Mouse (Mus musculus): ENCODE measurements around the gene Cda. TPM values are rescaled to one million over a fixed set of nuclear protein-coding genes. Genes with fewer than 3 reads are reported as not detected.
"Not testable (repeated sequence)": the region's sequence is repeated elsewhere in the genome, so short reads cannot be mapped to it uniquely, and the experiment has no call there.

Cda gene
- polyA plus RNA-seq, 1 experiment from 2014 or later = not detected

DNA sequence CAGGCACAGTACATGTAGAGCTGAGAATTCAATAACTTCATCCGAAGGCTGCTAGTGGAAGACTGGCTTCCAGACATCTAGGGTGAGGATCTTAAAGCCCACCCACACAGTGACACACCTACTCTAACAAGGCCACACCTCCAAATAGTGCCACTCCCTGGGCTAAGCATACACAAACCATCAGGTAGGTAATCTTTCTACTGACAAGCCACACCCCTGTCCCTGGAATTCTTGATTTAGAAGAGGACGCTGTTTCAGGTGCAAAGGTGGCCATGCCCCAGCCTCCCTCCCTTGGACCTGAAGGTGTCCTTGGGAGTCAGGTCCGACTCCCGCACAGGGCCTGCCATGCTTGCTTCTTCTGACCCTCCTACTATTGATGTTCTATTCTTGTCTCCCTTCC is 34.7 kb downstream of the Cda start:
- no peak overlapping the region for H3K4me3 ChIP-seq (ENCODE audit: inconsistent target)
- 98% methylated on average over 4 of the region's 4 CpGs for WGBS (ENCODE audit: missing documents)
- H3K36me3 ChIP-seq (ENCODE audit: inconsistent target) = no peaks in the 10 kb centered on the region
- no peaks in the 10 kb centered on the region for H3K79me2 ChIP-seq (ENCODE audit: inconsistent target)
- H3K27ac ChIP-seq = no peak overlapping the region

DNA sequence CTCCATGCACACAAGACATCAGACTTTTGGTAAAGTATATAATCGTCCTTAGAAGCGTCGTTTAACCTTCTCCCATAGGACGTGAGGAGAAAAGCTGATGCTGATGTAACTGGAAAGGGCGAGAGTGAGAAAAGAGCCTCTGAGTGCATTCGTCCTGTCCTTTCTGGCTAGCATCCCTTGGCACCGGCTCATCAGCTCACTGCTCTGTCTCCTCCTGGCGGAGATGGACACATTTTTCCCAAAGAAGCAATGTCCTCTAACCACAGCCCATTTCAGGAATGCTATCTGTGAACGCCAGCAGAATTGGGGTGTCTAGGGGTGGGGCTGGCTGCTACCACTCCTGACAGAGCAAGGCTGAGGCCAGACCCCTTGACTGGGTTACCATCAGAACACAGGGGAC is 36.1 kb downstream of the Cda start:
- 88% methylated on average over 9 of the region's 9 CpGs for WGBS (ENCODE audit: missing documents)
- H3K36me3 ChIP-seq (ENCODE audit: inconsistent target) = no peaks in the 10 kb centered on the region
- H3K79me2 ChIP-seq (ENCODE audit: inconsistent target) = no peaks in the 10 kb centered on the region
- H3K4me3 ChIP-seq (ENCODE audit: inconsistent target) = no peak overlapping the region
- H3K27ac ChIP-seq = no peak overlapping the region

DNA sequence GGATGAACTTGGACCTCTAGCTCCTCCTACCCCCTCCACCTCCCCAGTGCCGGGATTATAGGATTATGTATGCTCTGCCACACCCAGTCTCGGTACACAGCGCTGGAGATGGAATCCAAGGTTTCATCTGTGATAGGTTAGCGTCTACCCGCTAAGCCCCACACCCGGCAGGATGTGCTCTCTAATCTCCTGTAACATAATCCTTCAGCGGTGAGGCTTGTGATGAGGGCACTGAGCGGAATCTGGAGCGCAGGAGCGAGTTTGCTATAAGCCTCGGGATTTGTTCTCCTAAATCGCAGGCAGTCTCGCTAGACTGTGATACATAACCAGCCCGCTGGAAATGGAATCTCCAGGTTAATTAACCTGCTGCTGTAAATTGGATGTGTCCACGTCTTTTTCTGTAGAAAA is 37.5 kb downstream of the Cda start:
- no peak overlapping the region for H3K4me3 ChIP-seq (ENCODE audit: inconsistent target)
- H3K36me3 ChIP-seq (ENCODE audit: inconsistent target) = no peaks in the 10 kb centered on the region
- 62% methylated on average over 15 of the region's 15 CpGs for WGBS (ENCODE audit: missing documents)
- H3K79me2 ChIP-seq (ENCODE audit: inconsistent target) = no peaks in the 10 kb centered on the region
- no peak overlapping the region for H3K27ac ChIP-seq

DNA sequence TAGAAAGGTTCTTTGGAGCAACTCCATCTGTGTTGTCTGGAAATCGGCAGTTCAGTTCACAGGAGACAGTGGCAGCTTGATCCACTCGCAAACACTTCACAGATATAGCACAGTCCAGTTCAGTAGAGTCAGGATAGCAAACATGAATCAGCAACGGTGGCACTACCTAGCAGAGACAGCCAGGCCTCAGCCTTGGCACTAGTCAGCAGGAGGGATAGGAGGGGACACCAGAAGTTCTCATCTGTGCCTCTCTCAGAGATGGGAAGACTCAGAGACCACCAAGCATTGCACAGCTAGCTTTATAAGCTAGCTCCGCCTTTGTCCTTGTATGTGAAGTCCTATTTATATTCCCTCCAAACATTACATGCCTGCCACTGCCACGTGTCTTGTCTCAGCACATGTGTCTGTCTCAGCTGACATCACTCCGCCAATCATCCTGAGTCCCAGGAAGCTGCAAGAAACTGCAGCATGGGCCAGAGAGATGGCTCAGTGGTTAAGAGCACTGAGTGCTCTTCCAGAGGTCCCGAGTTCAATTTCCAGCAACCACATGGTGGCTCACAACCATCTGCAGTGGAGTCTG is 39.8 kb downstream of the Cda start:
- WGBS (ENCODE audit: missing documents) = 67% methylated on average over 7 of the region's 7 CpGs
- no peaks in the 10 kb centered on the region for H3K36me3 ChIP-seq (ENCODE audit: inconsistent target)
- peak overlapping the region; percentile 17; the same call in 1 of the 2 replicates for H3K27ac ChIP-seq
- H3K79me2 ChIP-seq (ENCODE audit: inconsistent target) = no peaks in the 10 kb centered on the region; the same call in 1 of the 2 replicates
- peak overlapping the region; percentile 20; the same call in 1 of the 2 replicates for H3K4me3 ChIP-seq (ENCODE audit: inconsistent target)

DNA sequence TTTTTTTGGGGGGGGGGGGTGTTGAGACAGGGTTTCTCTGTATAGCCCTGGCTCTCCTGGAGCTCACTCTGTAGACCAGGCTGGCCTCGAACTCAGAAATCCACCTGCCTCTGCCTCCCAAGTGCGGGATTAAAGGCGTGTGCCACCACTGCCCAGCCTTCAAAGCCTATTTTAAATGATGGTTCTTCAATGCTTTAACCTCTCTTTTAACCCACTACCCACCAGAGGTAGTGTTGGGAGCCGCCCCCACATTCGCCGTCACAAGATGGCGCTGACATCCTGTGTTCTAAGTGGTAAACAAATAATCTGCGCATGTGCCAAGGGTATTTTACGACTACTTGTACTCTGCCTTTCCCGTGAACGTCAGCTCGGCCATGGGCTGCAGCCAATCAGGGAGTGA is 40.6 kb downstream of the Cda start:
- not testable (repeated sequence) for H3K36me3 ChIP-seq (ENCODE audit: inconsistent target); H3K27ac ChIP-seq; H3K4me3 ChIP-seq (ENCODE audit: inconsistent target); H3K79me2 ChIP-seq (ENCODE audit: inconsistent target)
- 67% methylated on average over 7 of the region's 12 CpGs for WGBS (ENCODE audit: missing documents)

DNA sequence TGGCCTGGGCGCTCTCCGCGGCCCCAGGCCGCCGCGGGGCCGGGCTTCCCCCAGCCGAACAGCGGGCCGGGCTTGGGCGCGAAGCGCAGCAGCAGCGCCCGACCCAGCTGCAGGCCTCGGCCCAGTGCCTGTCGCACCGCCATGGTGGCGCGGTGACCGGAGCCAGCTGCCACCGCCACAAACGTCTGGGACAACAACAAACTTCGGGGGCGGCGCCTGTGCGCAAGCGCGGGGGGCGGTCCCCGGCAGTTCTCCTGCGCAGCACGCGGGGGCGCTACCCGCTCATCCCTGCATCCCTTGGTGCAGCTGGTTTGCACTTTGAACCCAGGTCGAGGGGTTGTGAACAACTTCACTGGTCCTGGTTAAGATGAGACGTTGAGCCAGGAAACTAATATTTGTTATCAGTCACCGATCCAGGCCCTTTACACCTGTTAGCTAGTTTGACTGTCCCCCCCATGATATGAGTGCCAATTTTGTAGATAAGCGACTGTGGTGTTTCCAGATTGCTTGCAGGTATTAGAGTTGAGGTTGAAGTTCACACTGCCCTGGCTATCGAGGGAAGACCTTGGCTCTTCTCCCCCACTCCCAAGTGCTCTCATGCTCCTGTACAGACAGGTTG is 41.6 kb downstream of the Cda start, which contains the start of gene Pink1:
Gene Pink1, minus strand, starts transcription at position 231 of the 619 bp plus-strand sequence.
- no peak within 1 kb of the TSS for H3K4me3 ChIP-seq (ENCODE audit: inconsistent target)
- H3K79me2 ChIP-seq (ENCODE audit: inconsistent target) = no peaks in the 10 kb centered on the region; the same call in 1 of the 2 replicates
- 4% methylated on average over 38 of the region's 41 CpGs for WGBS (ENCODE audit: missing documents)
- no peak within 1 kb of the TSS for H3K27ac ChIP-seq
- no peaks in the 10 kb centered on the region for H3K36me3 ChIP-seq (ENCODE audit: inconsistent target)

DNA sequence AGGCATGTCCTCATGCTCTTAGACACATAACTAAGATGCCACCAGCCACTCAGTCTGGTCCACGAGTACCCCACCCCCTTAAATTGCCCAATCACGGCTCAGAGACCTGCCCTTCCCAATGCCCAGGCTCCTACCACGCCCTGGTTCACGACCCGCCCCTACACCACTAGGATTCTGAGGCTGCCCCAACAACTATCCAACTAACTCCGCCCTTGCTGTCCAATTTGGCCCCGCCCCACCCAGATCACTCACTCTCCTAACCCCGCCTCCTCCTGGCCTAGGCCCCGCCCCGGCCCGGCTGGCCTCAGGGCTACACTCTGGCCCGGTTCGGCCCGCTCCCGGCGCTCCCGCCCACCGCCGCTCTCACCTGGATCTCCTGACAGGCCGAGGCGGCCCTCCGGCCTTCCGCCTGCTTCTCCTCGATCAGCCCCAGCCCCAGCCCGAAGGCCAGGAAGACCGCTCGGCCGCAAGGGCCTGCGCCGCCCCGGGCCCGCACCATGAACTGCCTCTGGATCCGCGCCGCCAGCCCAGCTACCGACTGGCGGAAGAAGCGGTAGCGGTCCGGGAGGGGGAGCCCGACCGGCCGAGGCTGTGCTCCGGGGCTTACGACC is 42.2 kb downstream of the Cda start:
- WGBS (ENCODE audit: missing documents) = 3% methylated on average over 39 of the region's 45 CpGs
- no peaks in the 10 kb centered on the region; the same call in 1 of the 2 replicates for H3K36me3 ChIP-seq (ENCODE audit: inconsistent target)
- H3K79me2 ChIP-seq (ENCODE audit: inconsistent target) = no peaks in the 10 kb centered on the region; the same call in 1 of the 2 replicates
- no peak overlapping the region for H3K4me3 ChIP-seq (ENCODE audit: inconsistent target)
- no peak overlapping the region for H3K27ac ChIP-seq

DNA sequence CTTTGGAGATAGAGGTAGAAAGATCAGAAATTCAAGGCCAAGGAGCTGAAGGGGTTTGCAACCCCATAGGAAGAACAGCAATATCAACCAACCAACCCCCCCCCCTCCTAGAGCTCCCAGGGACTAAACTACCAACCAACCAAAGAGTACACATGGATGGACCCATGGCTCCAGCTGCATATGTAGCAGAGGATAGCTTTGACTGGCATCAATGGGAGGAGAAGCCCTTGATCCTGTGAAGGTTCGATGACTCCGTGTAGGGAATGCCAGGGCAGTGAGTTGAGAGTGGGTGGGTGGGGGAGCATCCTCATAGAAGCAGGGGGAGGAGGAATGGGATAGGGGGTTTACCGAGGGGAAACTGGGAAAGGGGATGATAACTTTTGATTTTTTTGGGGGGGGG is 43.3 kb downstream of the Cda start:
- Histone ChIP-seq H3K4me3 (ENCODE audit: inconsistent target) (no peak overlapping the region), H3K27ac (no peak overlapping the region), H3K36me3 (ENCODE audit: inconsistent target) (no peaks in the 10 kb centered on the region; the same call in 1 of the 2 replicates), H3K79me2 (ENCODE audit: inconsistent target) (no peaks in the 10 kb centered on the region; the same call in 1 of the 2 replicates)
- 100% methylated on average over 2 of the region's 3 CpGs for WGBS (ENCODE audit: missing documents)

DNA sequence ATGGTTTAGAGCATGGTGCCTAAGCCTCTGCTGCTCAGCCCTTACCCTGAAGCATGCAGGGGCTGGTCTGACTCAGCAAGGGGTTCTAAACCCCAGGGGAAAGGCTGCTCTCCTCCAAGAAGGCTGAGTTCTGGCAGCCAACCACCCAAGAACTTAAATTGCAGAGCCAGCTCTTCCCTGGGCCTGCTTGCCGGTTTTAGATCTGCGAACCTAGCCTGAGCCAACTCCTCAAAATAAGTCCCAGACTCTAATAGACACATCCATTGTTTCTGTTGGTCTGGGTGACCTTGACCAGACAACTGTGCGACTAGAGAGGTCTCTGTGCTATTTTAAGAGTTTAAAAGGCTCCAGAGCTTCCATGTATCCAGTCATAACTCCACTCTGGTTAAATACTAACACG is 44.0 kb downstream of the Cda start:
- 89% methylated on average over 4 of the region's 4 CpGs for WGBS (ENCODE audit: missing documents)
- Histone ChIP-seq H3K79me2 (ENCODE audit: inconsistent target) (no peaks in the 10 kb centered on the region; the same call in 1 of the 2 replicates), H3K4me3 (ENCODE audit: inconsistent target) (no peak overlapping the region), H3K36me3 (ENCODE audit: inconsistent target) (no peaks in the 10 kb centered on the region; the same call in 1 of the 2 replicates), H3K27ac (no peak overlapping the region)

DNA sequence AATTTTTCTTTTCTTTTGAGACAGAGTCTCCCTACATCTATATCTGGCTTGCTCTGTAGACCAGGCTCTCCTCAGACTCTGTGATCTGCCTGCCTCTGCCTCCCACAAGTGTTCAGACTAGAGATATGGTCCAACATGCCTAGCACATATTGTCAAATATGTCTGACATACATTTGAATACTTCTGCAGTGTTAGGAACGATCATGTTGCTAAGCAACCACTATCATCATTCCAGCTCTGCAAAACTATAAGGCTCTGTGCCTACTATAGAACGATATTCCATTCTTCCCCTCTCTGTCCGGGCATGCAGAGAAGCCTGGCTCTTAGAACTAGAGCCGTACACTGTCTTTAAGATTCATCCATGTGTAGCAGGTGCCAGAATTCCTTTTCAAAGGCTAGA is 45.1 kb downstream of the Cda start:
- no peaks in the 10 kb centered on the region; the same call in 1 of the 2 replicates for H3K79me2 ChIP-seq (ENCODE audit: inconsistent target)
- no peak overlapping the region for H3K4me3 ChIP-seq (ENCODE audit: inconsistent target)
- 91% methylated on average over 4 of the region's 4 CpGs for WGBS (ENCODE audit: missing documents)

DNA sequence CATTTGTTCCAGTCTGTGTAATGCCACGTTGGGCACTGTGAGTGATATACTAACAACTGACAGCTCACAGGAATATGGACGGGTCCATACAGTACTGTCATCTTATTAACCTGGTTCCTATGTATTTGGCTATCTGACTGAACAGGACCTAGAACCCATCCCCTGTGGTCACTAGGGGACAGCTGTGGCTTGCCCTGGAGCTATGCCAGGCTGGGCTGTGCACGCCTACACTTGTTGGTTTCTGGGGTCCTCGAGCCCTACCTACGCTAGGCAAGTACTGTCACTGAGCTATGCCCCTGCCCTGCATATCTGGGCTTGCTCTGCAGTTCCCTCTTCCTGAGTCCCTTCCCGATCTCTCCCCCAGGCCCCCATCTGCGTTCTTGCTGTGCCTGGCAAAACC is 46.3 kb downstream of the Cda start:
- 87% methylated on average over 7 of the region's 7 CpGs for WGBS (ENCODE audit: missing documents)
- no peak overlapping the region for H3K4me3 ChIP-seq (ENCODE audit: inconsistent target)
- no peak overlapping the region for H3K27ac ChIP-seq
- H3K36me3 ChIP-seq (ENCODE audit: inconsistent target) = peaks cover 12% of the 10 kb centered on the region; the same call in 1 of the 2 replicates
- no peaks in the 10 kb centered on the region; the same call in 1 of the 2 replicates for H3K79me2 ChIP-seq (ENCODE audit: inconsistent target)

More for the DNA sequence above, 45.1 kb downstream of the Cda start:
- H3K36me3 ChIP-seq (ENCODE audit: inconsistent target) = peaks cover under 1% of the 10 kb centered on the region; the same call in 1 of the 2 replicates
- no peak overlapping the region for H3K27ac ChIP-seq

DNA sequence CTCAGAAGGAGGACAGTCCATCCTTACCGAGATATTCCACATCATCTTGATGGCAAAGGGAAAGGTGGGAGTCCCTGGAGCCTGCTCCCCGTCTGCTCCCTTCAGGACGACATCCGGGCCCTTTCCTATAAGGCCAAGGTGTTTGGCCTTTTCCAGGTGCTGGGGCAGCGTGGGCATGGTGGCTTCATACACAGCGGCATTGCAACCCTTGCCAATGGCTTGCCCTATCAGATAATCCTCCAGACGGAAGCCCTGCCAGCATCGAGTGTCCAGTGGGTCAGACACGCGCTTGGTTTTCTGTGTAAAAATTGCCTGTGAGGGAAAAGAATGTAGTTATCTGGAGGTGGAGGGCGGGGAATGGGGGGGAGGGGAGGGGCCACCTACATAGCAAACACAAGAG is 47.1 kb downstream of the Cda start:
- Histone ChIP-seq H3K79me2 (ENCODE audit: inconsistent target) (no peaks in the 10 kb centered on the region; the same call in 1 of the 2 replicates), H3K36me3 (ENCODE audit: inconsistent target) (peaks cover 14% of the 10 kb centered on the region; the same call in 1 of the 2 replicates), H3K27ac (no peak overlapping the region), H3K4me3 (ENCODE audit: inconsistent target) (no peak overlapping the region)
- 92% methylated on average over 10 of the region's 11 CpGs for WGBS (ENCODE audit: missing documents)

DNA sequence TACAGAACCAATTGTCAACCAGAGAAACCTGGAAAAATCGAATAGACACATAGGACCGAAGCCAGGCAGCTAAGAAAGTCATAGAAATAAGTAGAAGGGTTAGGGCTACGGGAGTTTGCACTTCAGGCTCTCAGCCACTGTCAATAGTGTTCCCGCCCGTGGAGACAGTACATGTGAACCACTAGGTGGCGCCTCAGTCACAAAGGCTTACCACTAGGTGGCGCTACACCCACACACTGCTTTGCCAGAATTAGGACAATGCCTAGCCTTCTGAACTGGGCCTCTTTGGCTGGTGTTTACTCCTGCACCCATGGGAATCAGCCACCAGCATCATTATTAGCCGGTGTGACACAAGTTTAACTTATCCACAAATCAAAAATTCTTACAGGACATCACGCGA is 48.3 kb downstream of the Cda start:
- Histone ChIP-seq H3K4me3 (ENCODE audit: inconsistent target) (no peak overlapping the region), H3K36me3 (ENCODE audit: inconsistent target) (peaks cover 25% of the 10 kb centered on the region; the same call in 1 of the 2 replicates), H3K79me2 (ENCODE audit: inconsistent target) (no peaks in the 10 kb centered on the region; the same call in 1 of the 2 replicates), H3K27ac (no peak overlapping the region)
- WGBS (ENCODE audit: missing documents) = 31% methylated on average over 10 of the region's 10 CpGs

DNA sequence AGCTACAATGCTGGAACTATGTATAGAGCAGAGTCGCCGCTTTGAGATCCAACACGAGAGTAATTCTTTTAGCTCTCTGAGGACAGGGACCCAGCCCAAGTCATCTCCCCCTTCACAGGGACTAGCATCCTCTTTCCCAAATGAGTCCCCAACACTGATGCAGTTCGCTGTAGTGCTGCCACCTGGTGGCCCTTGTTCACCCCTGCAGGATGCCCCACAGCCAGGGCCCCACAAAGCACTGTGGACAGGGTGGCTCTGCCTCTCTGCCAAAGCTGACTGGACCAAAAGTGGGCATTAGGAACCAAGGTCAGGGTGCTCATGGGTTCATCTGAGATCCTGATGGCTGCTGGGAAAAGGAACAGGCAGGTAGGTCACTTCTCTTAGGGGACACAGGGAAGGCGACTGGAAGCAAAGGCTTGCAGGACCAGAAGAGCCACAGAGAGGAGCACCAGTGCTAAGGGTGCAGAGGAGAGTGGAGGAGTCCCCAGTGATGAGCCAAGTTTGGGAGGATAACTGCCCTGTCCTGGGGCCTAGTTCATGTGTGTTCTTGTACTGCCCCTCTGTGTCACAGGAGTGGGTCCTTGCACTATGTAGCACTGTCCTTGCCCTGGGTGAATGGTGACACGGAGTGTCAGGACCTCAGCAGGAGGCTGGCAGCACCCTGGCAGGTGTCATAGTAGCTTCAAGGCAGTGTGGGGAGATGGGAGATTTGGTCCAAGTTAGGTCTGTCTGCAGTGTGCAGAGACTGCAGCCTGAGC is 49.1 kb downstream of the Cda start:
- H3K4me3 ChIP-seq (ENCODE audit: inconsistent target) = no peak overlapping the region
- 69% methylated on average over 6 of the region's 6 CpGs for WGBS (ENCODE audit: missing documents)
- peaks cover 33% of the 10 kb centered on the region for H3K36me3 ChIP-seq (ENCODE audit: inconsistent target)
- H3K27ac ChIP-seq = no peak overlapping the region
- no peaks in the 10 kb centered on the region; the same call in 1 of the 2 replicates for H3K79me2 ChIP-seq (ENCODE audit: inconsistent target)

Measured in macrophage (primary cell).